Mouse (Mus musculus) testis, postnatal 14 days (tissue): ENCODE data around the gene Bnip1.

Source experiments
- DNase-seq: peaks from one replicate; pipeline ENCODE4 v3.0.0; 2021; ENCODE audit warnings: low spot score

Gene Bnip1

GRCm38 (mm10) chr17:26780750-26781571, at the start of gene Bnip1:
Bnip1 (plus strand) TSS chr17:26781066.
- DNase-seq, result peak; percentile 84

GRCm38 (mm10) chr17:26742581-26742980, 38.3 kb upstream of the Bnip1 start:
- no peak for DNase-seq

- DNase-seq, result no peak
Observed at GRCm38 (mm10) chr17:26743294-26743693, 37.6 kb upstream of the Bnip1 start.

- DNase-seq, result no peak
Observed at GRCm38 (mm10) chr17:26749975-26750374, 30.9 kb upstream of the Bnip1 start.

GRCm38 (mm10) chr17:26752297-26752696, 28.6 kb upstream of the Bnip1 start:
- no peak for DNase-seq

- DNase-seq, result no peak
Observed at GRCm38 (mm10) chr17:26753476-26753875, 27.4 kb upstream of the Bnip1 start.

- DNase-seq, result no peak
Observed at GRCm38 (mm10) chr17:26767100-26767753, 13.6 kb upstream of the Bnip1 start.

GRCm38 (mm10) chr17:26767754-26768124, 13.1 kb upstream of the Bnip1 start:
- no peak for DNase-seq

GRCm38 (mm10) chr17:26776211-26776610, 4.7 kb upstream of the Bnip1 start:
- no peak for DNase-seq

- no peak for DNase-seq
Observed at GRCm38 (mm10) chr17:26778001-26778400, 2.9 kb upstream of the Bnip1 start.

- DNase-seq, result no peak
Observed at GRCm38 (mm10) chr17:26778430-26779100, 2.3 kb upstream of the Bnip1 start.

- DNase-seq, result no peak
Observed at GRCm38 (mm10) chr17:26779471-26779870, 1.4 kb upstream of the Bnip1 start.

GRCm38 (mm10) chr17:26781610-26782043, 761 bp downstream of the Bnip1 start:
- DNase-seq, result no peak

- DNase-seq, result no peak
Observed at GRCm38 (mm10) chr17:26784525-26784924, 3.7 kb downstream of the Bnip1 start.

GRCm38 (mm10) chr17:26786586-26786985, 5.7 kb downstream of the Bnip1 start:
- no peak for DNase-seq

- DNase-seq, result no peak
Observed at GRCm38 (mm10) chr17:26788986-26789385, 8.1 kb downstream of the Bnip1 start.

GRCm38 (mm10) chr17:26789460-26790268, 8.8 kb downstream of the Bnip1 start:
- no peak for DNase-seq

GRCm38 (mm10) chr17:26790269-26791214, 9.7 kb downstream of the Bnip1 start:
- DNase-seq, result no peak

GRCm38 (mm10) chr17:26791580-26791979, 10.7 kb downstream of the Bnip1 start:
- DNase-seq, result no peak

- peak; percentile 58 for DNase-seq
Observed at GRCm38 (mm10) chr17:26792096-26792495, 11.2 kb downstream of the Bnip1 start.
